Mouse (Mus musculus) layer of hippocampus, adult 18-20 months (tissue): Measurements from ENCODE around the gene Ophn1. TPM values are rescaled to one million over a fixed set of nuclear protein-coding genes. Genes with fewer than 3 reads are reported as not detected.

Source experiments
- microRNA-seq, 2 experiments: library from miRNA; unstranded; fragments of <30 nt; microRNA quantifications; one replicate each; pipeline ENCODE4 v1.2.0; 2021
- total RNA-seq, 2 experiments: library from RNA; stranded (reverse); gene quantifications; 2 replicates each; pipeline ENCODE4 v1.2.3; 2021

Gene Ophn1
- total RNA-seq, 2 experiments from 2014 or later = 35.6 to 40.1 TPM

Small RNAs within 50 kb of the gene (microRNA-seq; reads per million reads assigned to microRNA genes)
- gene Gm27554 = 0 reads per million in 2 experiments

Other genes starting within 250 kb of the Ophn1 start
- gene Yipf6, start 45.3 kb upstream of the Ophn1 start, total RNA-seq = 10 to 100 TPM; 39.6 to 41.1 TPM
- 1 to 10 TPM; 8.9 to 10.0 TPM for gene Stard8, start 112.2 kb upstream of the Ophn1 start, total RNA-seq
- gene Efnb1, start 245.1 kb upstream of the Ophn1 start, total RNA-seq = 10 to 100 TPM; 15.4 to 17.3 TPM